Mouse (Mus musculus) hindbrain, embryonic 15.5 days (tissue): ENCODE measurements at regions not wholly inside any gene's neighbourhood (a gene's known extent, or its start where the extent isn't known, plus 50 kb on each side); places are given as distances from the start of the nearest gene placed in this dataset.

Source experiments
- ATAC-seq: fragments of 200-750 bp; cut with Nextera tagmentation; 2 replicates; pipeline ENCODE4 v1.8.0; 2017; ENCODE audit warnings: low read depth, moderate number of reproducible peaks, moderate TSS enrichment; ENCODE audit not compliant: low FRiP score
- H3K27ac ChIP-seq: fragments of 300-500 bp; sonication (generic); replicated peaks from 2 replicates; pipeline ENCODE4 v1.5.1; 2015; ENCODE audit warnings: mild to moderate bottlenecking, inconsistent platforms
- H3K27me3 ChIP-seq: fragments of 300-500 bp; sonication (generic); 2 replicates; pipeline ENCODE4 v1.6.1; 2015; ENCODE audit warnings: control low read depth, inconsistent platforms
- H3K36me3 ChIP-seq: fragments of 300-500 bp; sonication (generic); 2 replicates; pipeline ENCODE4 v1.6.1; 2015; ENCODE audit warnings: control low read depth, inconsistent platforms
- H3K4me1 ChIP-seq: fragments of 300-500 bp; sonication (generic); replicated peaks from 2 replicates; pipeline ENCODE4 v1.6.1; 2015; ENCODE audit warnings: control low read depth, inconsistent platforms
- H3K4me2 ChIP-seq: fragments of 300-500 bp; sonication (generic); 2 replicates; pipeline ENCODE4 v1.6.1; 2015; ENCODE audit warnings: moderate library complexity, mild to moderate bottlenecking, inconsistent platforms
- H3K4me3 ChIP-seq: fragments of 300-500 bp; sonication (generic); 2 replicates; pipeline ENCODE4 v1.5.1; 2015; ENCODE audit warnings: mild to moderate bottlenecking, inconsistent platforms
- H3K9ac ChIP-seq: fragments of 300-500 bp; sonication (generic); 2 replicates; pipeline ENCODE4 v1.6.1; 2015; ENCODE audit warnings: inconsistent platforms
- H3K9me3 ChIP-seq: fragments of 300-500 bp; sonication (generic); 2 replicates; pipeline ENCODE4 v1.6.1; 2016; ENCODE audit warnings: control low read depth, inconsistent platforms
- WGBS: fragments of 180-500 bp; shearing (Covaris S2); methylation state at CpG from one replicate; pipeline ENCODE4 v1.1.7; 2015; 5-methylcytosine and 5-hydroxymethylcytosine counted together

- 86% methylated on average over 3 of the region's 3 CpGs for WGBS
- Histone ChIP-seq H3K9me3 (no peaks in the 10 kb centered on the region), H3K9ac (no peak overlapping the region), H3K4me1 (no peaks in the 10 kb centered on the region), H3K27me3 (no peaks in the 10 kb centered on the region), H3K4me3 (no peak overlapping the region), H3K4me2 (no peak overlapping the region), H3K36me3 (no peaks in the 10 kb centered on the region), H3K27ac (no peak overlapping the region)
- ATAC-seq = no peak
These were observed 432.7 kb upstream of the Ptger4 start for GRCm38 (mm10) chr15:5676704-5677103.

DNA sequence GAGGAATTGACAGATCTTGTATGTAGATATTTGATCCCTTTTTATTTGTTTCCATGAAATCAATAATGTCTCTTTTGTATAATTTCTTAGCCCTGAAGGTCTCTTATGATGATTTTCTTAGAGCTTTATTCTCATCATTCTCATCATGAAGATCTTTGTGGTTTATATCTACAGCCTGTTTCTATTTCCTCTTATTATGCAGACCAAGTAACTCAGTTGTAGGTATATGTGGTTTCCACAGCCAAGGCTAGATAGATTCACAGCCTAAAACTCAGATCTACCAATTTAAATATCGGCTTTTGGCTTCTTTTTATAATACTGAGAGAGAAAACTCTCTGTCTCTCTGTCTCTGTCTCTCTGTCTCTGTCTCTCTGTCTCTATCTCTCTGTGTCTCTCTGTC lies 449.8 kb upstream of the Ptger4 start:
- H3K9ac ChIP-seq = no peak overlapping the region
- no peak overlapping the region for H3K4me3 ChIP-seq
- H3K9me3 ChIP-seq = no peaks in the 10 kb centered on the region
- no peak for ATAC-seq
- H3K4me2 ChIP-seq = no peak overlapping the region
- H3K27ac ChIP-seq = no peak overlapping the region
- H3K27me3 ChIP-seq = no peaks in the 10 kb centered on the region
- 97% methylated on average over 1 of the region's 1 CpGs for WGBS
- H3K36me3 ChIP-seq = no peaks in the 10 kb centered on the region
- no peaks in the 10 kb centered on the region for H3K4me1 ChIP-seq

GRCm38 (mm10) chr15:5695015-5695414 lies 451.0 kb upstream of the Ptger4 start:
- Histone ChIP-seq H3K9ac (no peak overlapping the region), H3K9me3 (no peaks in the 10 kb centered on the region), H3K4me2 (no peak overlapping the region), H3K36me3 (no peaks in the 10 kb centered on the region), H3K27me3 (no peaks in the 10 kb centered on the region), H3K27ac (no peak overlapping the region), H3K4me3 (no peak overlapping the region), H3K4me1 (no peaks in the 10 kb centered on the region)
- no peak for ATAC-seq
- 85% methylated on average over 3 of the region's 3 CpGs for WGBS

DNA sequence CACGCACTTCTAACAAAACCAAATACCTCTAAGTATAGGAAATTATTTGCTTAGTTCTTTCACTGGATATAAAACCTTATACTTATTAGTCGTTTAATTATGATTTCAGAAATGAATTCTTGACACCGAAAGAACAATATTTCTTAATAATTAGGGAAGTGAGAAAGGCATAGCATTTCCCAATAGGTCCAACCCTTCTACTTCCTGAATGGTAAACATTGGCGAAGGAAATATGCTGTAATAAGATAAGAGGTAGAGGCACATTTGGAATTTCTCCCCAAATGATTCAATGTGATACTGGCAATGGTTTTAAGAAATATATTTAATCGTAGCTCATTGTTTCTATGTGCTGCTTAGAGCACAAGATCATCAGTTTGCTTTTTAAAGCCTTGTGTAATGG lies 464.5 kb upstream of the Ptger4 start:
- WGBS = 89% methylated on average over 5 of the region's 5 CpGs
- ATAC-seq = no peak
- Histone ChIP-seq H3K9me3 (no peaks in the 10 kb centered on the region), H3K27me3 (no peaks in the 10 kb centered on the region), H3K4me2 (no peak overlapping the region), H3K4me1 (no peaks in the 10 kb centered on the region), H3K27ac (no peak overlapping the region), H3K36me3 (no peaks in the 10 kb centered on the region), H3K4me3 (no peak overlapping the region), H3K9ac (no peak overlapping the region)

GRCm38 (mm10) chr15:5740658-5741057 lies 496.7 kb upstream of the Ptger4 start:
- Histone ChIP-seq H3K36me3 (no peaks in the 10 kb centered on the region), H3K9me3 (no peaks in the 10 kb centered on the region), H3K4me3 (no peak overlapping the region), H3K4me1 (no peaks in the 10 kb centered on the region), H3K4me2 (no peak overlapping the region), H3K27ac (no peak overlapping the region), H3K27me3 (no peaks in the 10 kb centered on the region), H3K9ac (no peak overlapping the region)
- 22% methylated on average over 1 of the region's 1 CpGs for WGBS
- no peak for ATAC-seq

DNA sequence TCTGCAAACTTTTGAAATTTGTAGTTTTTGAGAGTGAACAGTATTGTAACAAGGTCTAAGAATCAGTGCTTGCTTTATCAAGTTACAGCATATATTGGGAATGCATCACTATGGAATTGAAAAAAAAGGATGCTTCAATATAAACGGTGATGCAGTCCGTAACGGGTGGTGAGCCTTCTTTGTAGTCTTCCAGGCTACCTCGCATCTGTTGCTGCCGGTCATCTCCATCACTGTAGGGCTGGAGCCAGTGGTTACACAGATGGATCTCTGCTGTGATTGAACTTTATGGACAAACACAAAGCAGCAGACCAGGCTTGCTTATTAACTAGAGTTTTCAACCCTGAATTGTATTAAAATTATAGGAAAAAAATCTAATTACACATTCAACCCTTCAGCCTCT lies 499.9 kb upstream of the Ptger4 start:
- Histone ChIP-seq H3K9me3 (no peaks in the 10 kb centered on the region), H3K36me3 (no peaks in the 10 kb centered on the region), H3K4me2 (no peak overlapping the region), H3K9ac (no peak overlapping the region), H3K27ac (no peak overlapping the region), H3K27me3 (no peaks in the 10 kb centered on the region), H3K4me3 (no peak overlapping the region), H3K4me1 (no peaks in the 10 kb centered on the region)
- no peak for ATAC-seq
- 92% methylated on average over 5 of the region's 5 CpGs for WGBS

DNA sequence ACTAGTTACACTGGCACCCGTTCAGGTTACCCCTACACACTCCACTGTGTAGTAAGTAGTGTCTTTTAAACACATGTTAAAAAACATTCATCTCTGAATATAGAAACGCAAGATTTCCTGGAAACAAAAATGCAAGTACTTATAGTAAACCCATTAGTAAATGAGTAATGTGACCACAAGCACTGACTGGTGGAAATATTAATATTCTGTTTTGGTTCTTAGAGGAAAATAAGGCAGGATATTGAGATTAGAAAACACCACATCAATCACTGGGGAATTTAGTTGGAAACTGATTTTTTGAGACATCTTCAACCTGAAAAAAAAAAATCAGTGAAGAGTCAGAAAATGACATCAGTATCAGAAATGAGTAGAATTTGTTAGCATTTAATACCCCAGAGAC lies 514.7 kb upstream of the Ptger4 start:
- Histone ChIP-seq H3K27ac (no peak overlapping the region), H3K9me3 (no peaks in the 10 kb centered on the region)
- no peak for ATAC-seq

DNA sequence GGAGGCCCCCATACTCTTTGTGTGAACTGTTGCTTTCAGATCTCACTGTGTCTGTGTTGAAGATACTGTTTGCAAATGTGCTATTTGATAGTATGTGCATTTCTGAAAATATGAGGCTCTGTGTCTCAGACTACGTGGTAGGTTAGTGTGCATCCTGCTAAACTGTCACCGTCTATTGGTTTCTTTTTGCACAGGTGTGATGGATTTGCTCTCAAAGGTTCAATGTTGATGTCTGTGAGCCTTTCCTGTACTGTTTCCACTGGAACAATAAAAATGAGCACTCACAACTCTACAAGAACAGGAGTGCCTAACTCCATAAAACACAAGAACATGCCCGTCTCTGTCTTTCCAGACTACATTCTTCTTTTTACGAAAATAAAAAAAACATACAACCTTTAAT lies 518.2 kb upstream of the Ptger4 start:
- H3K27ac ChIP-seq = no peak overlapping the region
- no peaks in the 10 kb centered on the region for H3K4me1 ChIP-seq
- no peaks in the 10 kb centered on the region for H3K27me3 ChIP-seq
- H3K9me3 ChIP-seq = no peaks in the 10 kb centered on the region
- no peak overlapping the region for H3K4me3 ChIP-seq
- ATAC-seq = no peak
- H3K9ac ChIP-seq = no peak overlapping the region
- no peak overlapping the region for H3K4me2 ChIP-seq
- WGBS = 87% methylated on average over 4 of the region's 4 CpGs
- H3K36me3 ChIP-seq = no peaks in the 10 kb centered on the region

More for the DNA sequence above, 514.7 kb upstream of the Ptger4 start:
- Histone ChIP-seq H3K9ac (no peak overlapping the region), H3K36me3 (no peaks in the 10 kb centered on the region), H3K4me3 (no peak overlapping the region), H3K4me2 (no peak overlapping the region), H3K27me3 (no peaks in the 10 kb centered on the region), H3K4me1 (no peaks in the 10 kb centered on the region)
- WGBS = 88% methylated on average over 2 of the region's 2 CpGs

DNA sequence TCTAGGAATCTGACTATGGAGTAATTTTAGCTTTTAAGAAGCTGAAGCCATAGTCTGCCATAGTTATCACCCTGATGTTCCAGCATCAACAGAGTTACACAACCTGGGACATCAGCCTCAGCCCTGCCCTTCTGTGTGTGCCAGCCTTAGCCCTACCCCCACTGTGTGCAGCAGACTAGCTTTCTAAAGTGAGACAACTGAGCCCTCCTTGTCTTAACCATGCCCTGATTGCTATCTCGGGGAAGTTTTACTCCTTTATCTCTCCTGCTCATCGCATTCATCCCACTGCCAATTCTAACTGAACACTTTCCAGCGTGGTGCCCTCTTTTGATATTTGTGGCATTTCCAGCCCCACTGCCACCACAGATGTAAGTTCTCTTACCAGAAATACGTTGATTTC lies 522.5 kb upstream of the Dab2 start:
- no peak for ATAC-seq
- no peaks in the 10 kb centered on the region for H3K9me3 ChIP-seq
- no peaks in the 10 kb centered on the region for H3K4me1 ChIP-seq
- H3K27me3 ChIP-seq = no peaks in the 10 kb centered on the region
- H3K4me2 ChIP-seq = no peak overlapping the region
- 86% methylated on average over 4 of the region's 4 CpGs for WGBS
- no peaks in the 10 kb centered on the region for H3K36me3 ChIP-seq
- H3K9ac ChIP-seq = no peak overlapping the region
- H3K4me3 ChIP-seq = no peak overlapping the region
- no peak overlapping the region for H3K27ac ChIP-seq

DNA sequence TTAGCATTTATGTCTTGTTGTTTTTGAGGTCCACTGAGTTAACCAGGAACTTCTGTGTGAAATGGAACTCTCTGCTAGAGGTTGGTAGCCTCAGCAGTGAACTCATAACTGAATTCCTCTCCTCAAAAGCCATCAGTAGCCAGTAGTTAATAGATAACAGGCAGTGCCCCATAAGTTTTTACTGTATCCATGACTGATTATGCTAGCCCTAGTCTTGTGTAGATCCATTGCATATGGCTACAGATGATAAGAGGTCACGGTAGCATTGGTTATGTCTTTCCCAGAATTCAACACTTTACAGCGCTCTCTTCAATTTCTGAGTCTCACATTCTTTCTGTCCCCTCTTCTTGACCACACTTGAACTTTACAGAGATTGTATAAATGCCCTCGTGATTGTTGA lies 499.7 kb upstream of the Dab2 start:
- ATAC-seq = no peak
- no peaks in the 10 kb centered on the region for H3K36me3 ChIP-seq
- H3K27me3 ChIP-seq = no peaks in the 10 kb centered on the region

GRCm38 (mm10) chr15:5811154-5811732 lies 488.3 kb upstream of the Dab2 start:
- Histone ChIP-seq H3K4me1 (no peaks in the 10 kb centered on the region), H3K27me3 (no peaks in the 10 kb centered on the region), H3K9me3 (no peaks in the 10 kb centered on the region), H3K4me2 (no peak overlapping the region), H3K9ac (no peak overlapping the region), H3K4me3 (no peak overlapping the region), H3K27ac (no peak overlapping the region), H3K36me3 (no peaks in the 10 kb centered on the region)
- 81% methylated on average over 9 of the region's 9 CpGs for WGBS
- no peak for ATAC-seq

More for the DNA sequence above, 499.7 kb upstream of the Dab2 start:
- H3K9ac ChIP-seq = no peak overlapping the region
- H3K4me3 ChIP-seq = no peak overlapping the region
- no peaks in the 10 kb centered on the region for H3K4me1 ChIP-seq
- H3K27ac ChIP-seq = no peak overlapping the region
- no peak overlapping the region for H3K4me2 ChIP-seq
- no peaks in the 10 kb centered on the region for H3K9me3 ChIP-seq
- WGBS = 97% methylated on average over 3 of the region's 3 CpGs

GRCm38 (mm10) chr15:5811958-5812357 lies 487.6 kb upstream of the Dab2 start:
- ATAC-seq = no peak
- Histone ChIP-seq H3K4me1 (no peaks in the 10 kb centered on the region), H3K36me3 (no peaks in the 10 kb centered on the region), H3K27me3 (no peaks in the 10 kb centered on the region), H3K9ac (no peak overlapping the region), H3K4me2 (no peak overlapping the region), H3K27ac (no peak overlapping the region), H3K9me3 (no peaks in the 10 kb centered on the region), H3K4me3 (no peak overlapping the region)
- 69% methylated on average over 1 of the region's 1 CpGs for WGBS

GRCm38 (mm10) chr15:5817901-5818576 lies 481.5 kb upstream of the Dab2 start:
- Histone ChIP-seq H3K27me3 (no peaks in the 10 kb centered on the region), H3K9ac (no peak overlapping the region), H3K4me3 (no peak overlapping the region), H3K4me2 (no peak overlapping the region), H3K36me3 (no peaks in the 10 kb centered on the region), H3K9me3 (no peaks in the 10 kb centered on the region), H3K27ac (no peak overlapping the region), H3K4me1 (no peaks in the 10 kb centered on the region)
- 70% methylated on average over 7 of the region's 7 CpGs for WGBS
- ATAC-seq = no peak
